Mouse (Mus musculus) layer of hippocampus, adult 2 months (tissue): ENCODE results near the gene Kdelr3. TPM values are rescaled to one million over a fixed set of nuclear protein-coding genes. Genes with fewer than 3 reads are reported as not detected.

Experiments used
- DNase-seq, 2 experiments: peaks; one replicate each; pipeline ENCODE4 v3.0.0; 2022; ENCODE audit warnings: low spot score in 2 of 2
- H3K27ac ChIP-seq: fragments of 200-600 bp; 2 replicates; pipeline ENCODE4 v1.8.1; 2022
- H3K4me3 ChIP-seq: fragments of 200-600 bp; 2 replicates; pipeline ENCODE4 v1.8.1; 2022; ENCODE audit warnings: mild to moderate bottlenecking
- CTCF ChIP-seq: fragments of 200-600 bp; conservative IDR thresholded peaks from 2 replicates; pipeline ENCODE4 v1.8.1; 2022; ENCODE audit warnings: antibody characterized with exemption, mild to moderate bottlenecking, moderate library complexity
- total RNA-seq, 2 experiments: library from RNA; stranded (reverse); gene quantifications; 2 replicates each; pipeline ENCODE4 v1.2.3; 2021

Gene Kdelr3
- total RNA-seq, 2 experiments from 2014 or later, result 0.51 TPM; not detected in 1

DNA sequence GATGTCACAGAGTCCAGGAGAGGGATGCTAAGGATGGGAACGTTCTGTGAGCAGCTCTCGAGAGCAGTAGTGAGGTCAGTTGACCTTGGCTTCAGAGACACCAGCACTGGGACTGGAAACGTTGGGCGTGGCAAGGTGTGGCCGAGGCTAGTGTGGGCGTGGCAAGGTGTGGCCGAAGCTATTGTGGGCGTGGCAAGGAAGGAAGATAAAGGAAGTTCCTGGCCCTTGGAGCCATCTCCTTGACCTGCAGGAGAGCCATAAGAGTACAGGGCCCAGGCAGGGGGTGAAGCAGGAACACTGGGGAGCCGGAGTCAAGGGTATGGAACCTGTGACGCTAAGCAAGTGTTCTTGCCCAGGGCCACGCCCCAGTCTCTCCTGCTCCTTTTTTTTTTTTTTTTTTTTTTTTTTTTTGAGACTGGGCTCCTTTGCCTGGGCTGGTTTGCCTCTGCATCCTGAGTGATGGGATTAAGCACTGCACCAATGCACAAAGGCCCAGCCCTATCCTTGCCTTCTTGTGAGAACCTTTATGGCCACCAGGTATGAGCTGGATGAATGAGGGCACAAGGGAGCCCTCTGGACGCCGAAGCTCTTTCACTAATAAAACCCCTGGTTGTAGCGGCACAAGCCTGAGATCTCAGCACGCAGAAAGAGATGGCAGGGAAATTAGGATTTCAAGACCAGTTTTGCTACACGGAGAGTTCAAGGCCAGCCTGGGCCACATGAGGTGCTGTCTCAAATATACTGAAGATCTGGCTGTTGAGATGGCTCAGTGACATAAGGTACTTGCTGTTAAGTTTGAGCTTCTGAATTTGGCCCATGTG is 3.4 kb downstream of the Kdelr3 start:
- Histone ChIP-seq H3K27ac (no peak overlapping the region), H3K4me3 (no peak overlapping the region)
- no peak for DNase-seq
- no peak for TF ChIP-seq CTCF

DNA sequence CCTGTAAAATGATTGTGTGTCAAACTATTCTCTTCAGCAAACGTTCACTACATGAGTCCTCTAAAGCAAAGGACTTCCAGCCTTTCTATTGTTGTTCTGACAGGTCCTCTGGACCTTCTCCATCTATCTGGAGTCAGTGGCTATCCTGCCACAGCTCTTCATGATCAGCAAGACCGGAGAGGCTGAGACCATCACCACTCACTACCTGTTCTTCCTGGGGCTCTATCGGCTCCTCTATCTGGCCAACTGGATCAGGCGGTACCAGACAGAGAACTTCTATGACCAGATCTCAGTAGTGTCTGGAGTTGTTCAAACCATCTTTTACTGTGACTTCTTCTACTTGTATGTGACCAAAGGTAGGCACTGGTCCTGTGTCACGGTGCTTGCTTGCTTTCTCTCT is 9.4 kb downstream of the Kdelr3 start:
- TF ChIP-seq CTCF, result no peak
- DNase-seq, result no peak
- Histone ChIP-seq H3K27ac (no peak overlapping the region), H3K4me3 (no peak overlapping the region)

DNA sequence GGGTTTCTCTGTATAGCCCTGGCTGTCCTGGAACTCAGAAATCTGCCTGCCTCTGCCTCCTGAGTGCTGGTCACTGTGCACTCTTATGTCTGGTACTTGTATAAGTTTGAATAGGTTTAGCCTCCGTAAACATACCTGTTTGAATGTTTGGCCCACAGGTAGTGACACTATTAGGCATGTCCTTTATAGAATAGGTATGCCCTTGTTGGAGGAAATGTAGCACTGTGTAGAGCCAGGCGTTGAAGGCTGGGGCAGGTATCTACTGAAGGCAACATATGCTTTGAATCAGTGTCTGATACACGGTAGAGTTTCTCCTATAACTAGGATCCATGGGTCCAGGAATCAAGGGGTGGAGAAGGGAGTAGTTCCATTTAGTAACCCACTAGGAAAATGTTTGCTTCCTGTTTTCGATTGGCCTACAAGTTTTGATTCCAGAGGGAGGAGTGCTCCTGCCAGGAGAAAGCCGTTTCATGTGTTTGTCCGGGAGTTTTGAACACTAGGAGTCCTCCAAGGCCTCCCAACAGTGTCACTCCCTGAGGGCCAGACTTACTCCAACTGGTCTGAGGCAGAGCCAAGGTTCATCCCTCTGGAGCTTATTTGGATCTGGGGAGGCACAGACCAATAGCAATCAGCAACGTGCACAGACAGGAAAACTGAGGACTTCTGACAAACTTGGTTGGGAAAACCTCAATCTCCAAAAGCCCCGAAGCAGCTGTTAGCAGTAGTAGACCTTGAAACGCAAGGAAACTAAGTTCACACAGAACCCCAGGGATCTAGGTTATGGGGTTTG is 10.0 kb downstream of the Kdelr3 start:
- no peak overlapping the region for H3K4me3 ChIP-seq
- TF ChIP-seq CTCF, result no peak
- no peak overlapping the region for H3K27ac ChIP-seq
- DNase-seq, result no peak

DNA sequence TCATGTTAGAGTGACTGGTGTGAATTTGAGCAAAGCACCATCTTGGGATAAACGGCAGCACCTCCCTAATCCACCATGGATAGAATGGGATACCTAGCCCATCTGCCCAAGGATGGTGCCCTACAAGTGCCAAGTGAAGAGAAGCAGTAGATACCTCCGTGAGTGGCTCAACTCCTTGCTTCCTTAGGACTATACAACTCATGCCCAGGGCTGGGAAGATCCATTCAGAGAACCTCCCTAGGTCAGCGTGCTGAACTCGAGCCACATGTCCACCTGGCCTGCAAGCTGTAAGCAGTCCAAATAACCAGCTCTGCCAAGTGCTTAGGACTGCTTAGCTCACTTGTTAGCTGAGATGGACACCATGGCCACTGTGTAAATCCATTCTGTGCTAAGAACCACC is 11.0 kb downstream of the Kdelr3 start:
- DNase-seq, result no peak
- TF ChIP-seq CTCF, result no peak
- Histone ChIP-seq H3K4me3 (no peak overlapping the region), H3K27ac (no peak overlapping the region)

DNA sequence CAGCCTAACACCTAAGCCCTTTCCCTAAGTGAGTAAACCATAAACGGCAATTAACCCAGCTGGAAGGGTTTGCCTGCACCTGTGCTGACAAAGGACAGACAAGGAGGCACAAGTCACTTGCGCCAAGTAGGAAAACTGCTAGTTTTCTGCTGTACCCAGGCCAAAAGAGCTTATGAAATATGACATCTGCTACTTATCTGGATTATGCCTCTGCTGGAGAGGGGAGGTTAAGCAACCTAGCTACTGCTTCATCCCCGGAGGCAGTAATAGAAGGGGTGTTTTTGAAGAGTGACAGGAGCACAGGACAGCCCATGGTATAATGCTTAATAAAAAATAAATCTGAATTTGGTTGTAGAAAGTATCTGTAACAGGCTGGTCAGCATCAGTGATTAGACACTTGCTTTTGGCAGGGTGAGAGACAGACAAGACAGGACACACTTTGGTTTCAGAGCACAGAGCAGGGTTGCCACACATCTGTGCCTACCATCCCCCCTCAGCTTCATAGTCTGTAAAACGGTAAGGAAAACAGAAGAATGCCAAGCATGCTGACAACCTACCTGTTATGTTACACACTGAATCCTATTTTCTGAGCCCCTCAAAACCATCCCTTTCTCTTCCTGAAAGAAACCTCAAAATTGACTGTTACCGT is 11.9 kb downstream of the Kdelr3 start:
- no peak for DNase-seq
- Histone ChIP-seq H3K4me3 (no peak overlapping the region), H3K27ac (no peak overlapping the region; the same call in 1 of the 2 replicates)
- TF ChIP-seq CTCF, result peak; percentile 55

DNA sequence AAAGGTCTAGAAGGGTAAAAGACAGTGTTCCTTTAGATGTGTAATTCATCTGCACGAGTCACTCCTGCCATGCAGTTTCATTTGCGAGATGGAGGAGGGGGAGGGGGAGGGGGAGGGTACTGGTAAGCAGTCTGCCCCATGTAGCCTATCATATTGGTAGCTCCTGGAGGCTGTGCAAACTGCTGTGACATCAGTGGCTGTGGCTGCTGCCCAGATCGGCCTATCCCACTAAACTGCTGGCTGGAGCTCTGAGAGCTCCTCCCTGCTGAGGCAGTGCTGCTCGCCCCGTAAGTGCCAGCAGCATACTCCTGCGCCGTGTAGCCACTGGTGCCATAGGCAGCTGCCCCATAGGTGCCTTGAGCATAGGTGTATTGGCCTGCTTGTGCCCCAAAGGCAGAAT is 13.7 kb downstream of the Kdelr3 start:
- H3K27ac ChIP-seq, result no peak overlapping the region
- no peak overlapping the region for H3K4me3 ChIP-seq
- TF ChIP-seq CTCF, result no peak
- no peak for DNase-seq

DNA sequence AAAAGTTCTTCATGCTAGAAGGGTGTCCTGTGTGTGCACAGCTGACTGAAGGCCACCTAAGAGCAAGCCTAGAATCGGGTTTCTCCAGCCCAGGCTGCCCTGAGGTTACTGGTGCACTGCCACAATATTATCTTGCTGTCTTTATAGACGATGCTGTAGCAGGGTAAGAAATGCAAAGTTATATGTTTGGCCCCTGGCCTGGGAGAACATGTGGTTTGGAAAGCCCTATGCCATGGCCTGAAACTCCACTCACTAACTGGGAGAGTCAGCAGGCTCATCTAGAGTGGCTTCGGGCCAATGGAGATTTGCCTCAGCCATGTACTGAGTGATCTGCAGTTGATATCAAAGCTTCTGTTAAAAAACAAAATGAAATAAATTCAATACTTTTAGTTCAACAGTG is 17.6 kb downstream of the Kdelr3 start:
- no peak overlapping the region for H3K27ac ChIP-seq
- TF ChIP-seq CTCF, result no peak
- no peak overlapping the region for H3K4me3 ChIP-seq
- no peak for DNase-seq

DNA sequence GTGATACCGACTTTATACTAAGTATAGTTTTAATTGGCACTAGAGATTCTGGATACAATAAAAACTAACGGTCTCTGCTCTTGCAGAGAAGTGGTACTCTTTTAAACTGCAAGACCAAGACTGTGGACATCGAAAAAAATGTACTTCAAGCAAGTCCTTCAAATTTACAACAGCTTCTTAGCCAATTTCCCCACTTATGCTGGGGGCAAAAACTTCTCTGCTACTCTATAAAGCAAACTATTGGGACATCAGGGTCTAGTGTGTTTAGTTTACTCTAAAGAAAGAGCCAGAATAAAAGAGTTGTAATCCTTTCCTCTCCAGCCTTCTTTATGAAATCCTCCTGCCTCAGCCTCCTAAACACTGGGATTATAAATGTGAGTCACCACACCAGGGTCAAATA is 27.8 kb downstream of the Kdelr3 start:
- Histone ChIP-seq H3K27ac (no peak overlapping the region; the same call in 1 of the 2 replicates), H3K4me3 (peak overlapping the region; percentile 88)
- TF ChIP-seq CTCF, result no peak
- DNase-seq, result no peak

DNA sequence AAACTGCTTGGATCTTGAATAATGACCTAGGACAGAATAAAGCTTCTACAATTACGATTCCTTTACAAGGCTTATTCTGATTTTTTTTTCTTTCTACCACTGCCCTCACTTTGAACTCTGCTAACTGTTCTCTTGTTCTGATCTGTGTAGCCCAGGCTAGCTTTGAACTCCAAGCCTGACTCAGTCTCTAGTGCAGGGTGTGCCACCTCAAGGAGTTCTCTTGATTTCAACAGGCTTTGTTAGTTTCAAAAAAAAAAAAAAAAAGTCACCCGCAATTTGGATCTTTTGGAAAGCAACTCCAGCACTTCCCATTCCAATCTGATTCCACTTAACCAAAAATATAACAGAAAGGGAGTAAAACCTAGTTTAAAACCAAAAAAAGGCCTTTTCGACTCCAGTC is 29.3 kb downstream of the Kdelr3 start:
- peak overlapping the region; percentile 99 for H3K27ac ChIP-seq
- DNase-seq, result no peak
- peak overlapping the region; percentile 88 for H3K4me3 ChIP-seq
- TF ChIP-seq CTCF, result no peak

DNA sequence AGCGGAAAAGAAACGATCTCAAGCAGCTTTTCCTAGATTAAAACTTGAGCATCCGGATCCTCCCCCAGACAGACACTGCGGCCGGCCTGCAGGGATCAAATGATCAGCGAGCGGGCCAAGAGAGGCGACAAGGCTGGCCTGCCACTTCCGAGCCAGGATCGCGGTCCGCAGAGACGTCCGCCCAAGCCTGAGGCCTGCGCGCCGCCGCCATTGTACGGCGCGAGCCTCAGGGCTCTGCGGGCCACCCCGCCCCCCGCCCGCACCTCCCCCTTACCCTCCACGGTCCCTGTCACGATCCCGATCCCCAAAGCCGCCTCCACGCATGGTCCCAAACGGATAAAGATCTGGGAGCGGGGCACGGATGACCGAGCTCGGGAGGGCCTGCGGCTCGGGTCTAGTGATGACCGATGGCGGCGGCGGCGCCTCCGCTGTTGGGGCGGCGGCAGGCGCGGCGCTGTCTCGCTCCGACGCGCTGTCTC is 29.7 kb downstream of the Kdelr3 start:
- peak overlapping the region; percentile 88 for H3K4me3 ChIP-seq
- peak in 1 of 2 experiments; percentile 18 for DNase-seq
- TF ChIP-seq CTCF, result no peak
- H3K27ac ChIP-seq, result peak overlapping the region; percentile 99

DNA sequence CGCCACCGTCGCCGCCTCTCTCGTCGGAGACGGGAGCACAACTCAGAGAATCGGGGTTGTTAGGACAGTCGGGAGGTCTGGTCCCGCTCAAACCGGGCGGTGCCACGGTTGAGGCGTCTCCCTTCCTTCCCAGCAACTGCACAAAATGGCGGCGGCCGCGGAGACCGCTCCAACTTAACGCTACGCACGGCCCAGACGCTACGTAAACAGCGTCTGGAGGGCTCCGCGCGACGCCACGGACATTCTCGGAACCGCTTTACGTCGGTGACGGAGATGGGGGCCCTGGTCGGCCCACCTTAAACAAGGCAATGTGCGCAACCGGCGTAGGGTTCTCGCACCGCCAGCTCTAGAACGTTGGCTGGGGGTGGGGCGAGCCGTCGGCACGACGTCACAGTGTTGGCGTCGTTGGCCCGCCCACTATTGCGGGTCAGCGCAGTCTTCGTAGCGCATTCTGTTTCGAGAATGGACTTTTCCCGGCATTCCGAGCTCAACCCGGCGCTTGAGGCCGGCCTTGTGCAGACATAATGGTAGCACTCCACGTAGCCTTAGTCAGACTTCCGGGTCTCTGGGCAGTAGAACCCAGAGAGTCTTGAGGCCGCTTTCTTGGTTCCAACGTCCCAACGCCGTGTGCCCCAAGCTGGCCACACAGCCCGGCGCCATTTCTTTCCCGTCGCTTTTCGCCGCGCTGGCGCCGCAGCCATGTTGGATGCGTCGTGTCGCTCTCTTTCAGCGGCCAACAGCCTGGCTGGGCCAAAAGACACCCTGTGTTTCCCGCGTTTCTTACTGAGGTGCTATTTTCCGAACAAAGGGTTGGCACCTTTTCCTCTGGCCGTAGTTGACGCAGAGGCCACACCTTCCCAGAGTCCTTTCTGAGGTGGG is 30.4 kb downstream of the Kdelr3 start, which contains the start of gene Ddx17:
Gene Ddx17, minus strand, starts transcription at position 332 of the 879 bp plus-strand sequence.
- no peak for TF ChIP-seq CTCF
- Histone ChIP-seq H3K4me3 (peak within 1 kb of the TSS; percentile 88), H3K27ac (peak within 1 kb of the TSS; percentile 99)
- peak; percentile 98 to 100 for DNase-seq

DNA sequence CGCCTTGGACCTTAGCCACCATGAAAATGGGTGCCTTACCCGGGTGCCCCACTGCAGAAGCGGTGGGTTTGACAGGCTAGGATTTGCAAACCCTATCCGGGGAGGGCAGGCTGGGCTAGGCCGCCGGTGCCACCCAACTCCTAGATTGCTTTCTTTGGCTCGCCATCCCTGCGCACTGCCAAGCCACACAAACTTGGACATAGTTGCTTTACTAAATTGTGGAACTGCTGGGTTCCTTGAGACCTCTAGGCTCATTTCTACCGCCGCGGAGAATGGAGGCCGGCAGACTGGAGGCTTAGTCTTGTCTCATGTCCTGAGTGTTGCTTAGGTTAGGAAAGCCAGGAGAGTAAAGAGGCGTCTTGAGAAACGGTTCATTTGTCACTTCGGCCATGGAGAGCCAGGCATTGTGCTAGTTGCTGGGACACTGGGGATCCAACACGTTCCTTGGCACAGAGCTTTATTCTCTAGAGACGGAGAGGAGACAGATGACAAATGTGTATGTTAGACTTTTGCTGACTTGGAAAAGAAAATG is 31.1 kb downstream of the Kdelr3 start:
- no peak for TF ChIP-seq CTCF
- no peak for DNase-seq
- Histone ChIP-seq H3K27ac (peak overlapping the region; percentile 99), H3K4me3 (peak overlapping the region; percentile 88)
